Mouse (Mus musculus) urinary bladder, postnatal 25 days (tissue): ENCODE measurements around the gene Smpdl3a.

Experiments used
- DNase-seq: peaks from one replicate; pipeline ENCODE4 v3.0.0; 2022; ENCODE audit warnings: low spot score

The Smpdl3a gene

DNA sequence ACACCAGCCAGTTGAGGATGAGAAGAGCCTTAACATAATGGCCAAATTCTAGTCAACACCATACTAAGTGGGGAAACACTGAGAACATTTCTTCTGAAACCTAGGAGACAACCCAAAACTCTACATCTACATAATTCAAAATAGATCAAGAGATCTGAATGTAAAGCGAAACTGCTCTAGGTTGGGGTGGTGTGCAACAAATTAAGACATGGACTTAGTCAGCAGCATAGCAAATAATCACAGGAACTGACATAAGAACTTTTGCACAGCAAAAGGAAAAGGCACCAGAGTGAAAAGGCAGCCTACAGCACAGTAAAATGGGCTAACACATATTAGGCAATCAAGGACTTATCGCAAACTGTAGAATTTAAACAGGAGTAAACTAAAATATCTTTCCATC, 25.1 kb downstream of the Smpdl3a start:
- no peak for DNase-seq

DNA sequence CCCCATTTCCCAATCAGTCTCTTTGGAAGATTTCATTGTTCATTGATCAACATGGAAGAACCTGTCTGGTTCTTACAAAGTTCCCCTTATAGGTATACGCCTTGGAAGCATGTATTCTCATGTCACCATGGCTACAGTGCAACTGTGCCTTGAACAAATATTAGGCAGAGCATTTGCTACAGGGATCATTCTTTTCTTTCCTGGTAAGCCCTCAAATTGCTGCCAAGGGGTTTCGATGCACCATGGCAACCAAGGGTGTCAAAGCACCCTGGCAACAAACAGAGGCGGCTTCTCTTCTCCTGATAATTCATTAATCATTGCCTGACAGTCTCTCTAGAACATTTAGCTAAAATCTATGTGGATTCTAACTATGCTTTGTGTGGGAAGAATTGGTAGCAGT, 28.3 kb downstream of the Smpdl3a start:
- DNase-seq = no peak

DNA sequence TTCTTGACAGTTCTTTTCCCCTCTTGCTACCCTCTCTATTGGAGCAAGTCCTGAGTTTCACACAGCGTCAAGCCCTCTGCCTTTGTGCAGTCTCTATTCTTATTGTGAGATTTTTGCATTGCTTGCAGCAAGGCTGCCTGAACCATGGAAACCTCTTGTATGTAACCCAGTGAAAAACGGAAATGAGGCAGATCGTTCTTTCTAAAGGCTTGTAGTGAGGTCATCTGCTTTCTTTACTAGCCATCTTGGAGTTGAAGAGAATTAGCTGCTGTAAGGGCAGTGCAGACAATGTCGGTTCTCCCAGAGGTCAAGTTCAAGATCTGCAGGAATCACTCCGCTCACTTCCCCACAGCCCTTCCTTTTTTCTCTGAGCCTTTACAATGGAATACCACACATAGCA, 34.5 kb downstream of the Smpdl3a start:
- DNase-seq = no peak

DNA sequence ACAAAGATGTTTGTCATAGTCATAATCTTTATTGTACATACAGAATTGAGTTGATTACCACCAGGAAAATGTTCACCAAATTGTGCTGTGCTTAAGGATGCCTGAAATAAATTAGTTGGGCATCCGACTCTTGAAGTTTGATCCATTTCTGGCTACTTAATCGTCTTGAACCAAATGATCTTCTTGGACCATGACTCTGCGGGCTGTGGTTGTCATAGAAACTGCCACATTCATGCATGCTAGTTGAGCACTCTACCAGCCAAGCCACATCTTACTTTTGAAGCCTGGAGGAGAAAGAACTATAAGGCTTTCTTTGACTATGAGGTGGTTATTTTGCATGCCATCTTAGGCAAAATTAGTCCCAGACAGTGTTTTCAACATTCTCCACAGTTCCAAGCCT, 35.5 kb downstream of the Smpdl3a start:
- DNase-seq = no peak

DNA sequence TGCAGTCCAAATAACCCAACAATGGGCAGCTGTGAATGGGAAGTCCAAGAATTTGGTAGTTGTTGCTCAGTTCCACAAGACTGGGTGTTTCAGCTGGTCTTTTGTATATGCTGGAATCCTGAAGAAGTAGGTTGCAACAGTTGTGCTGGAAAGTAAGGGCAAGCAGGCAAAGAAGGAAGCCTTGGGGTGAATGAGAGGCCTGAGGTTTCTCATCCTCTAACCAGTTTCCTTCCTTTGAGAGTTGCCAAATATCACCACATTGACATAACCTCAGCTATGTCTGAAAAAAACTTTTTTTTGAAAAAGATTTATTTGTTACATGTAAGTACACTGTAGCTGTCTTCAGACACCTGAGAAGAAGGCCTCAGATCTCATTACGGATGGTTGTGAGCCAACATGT, 41.0 kb downstream of the Smpdl3a start:
- no peak for DNase-seq

DNA sequence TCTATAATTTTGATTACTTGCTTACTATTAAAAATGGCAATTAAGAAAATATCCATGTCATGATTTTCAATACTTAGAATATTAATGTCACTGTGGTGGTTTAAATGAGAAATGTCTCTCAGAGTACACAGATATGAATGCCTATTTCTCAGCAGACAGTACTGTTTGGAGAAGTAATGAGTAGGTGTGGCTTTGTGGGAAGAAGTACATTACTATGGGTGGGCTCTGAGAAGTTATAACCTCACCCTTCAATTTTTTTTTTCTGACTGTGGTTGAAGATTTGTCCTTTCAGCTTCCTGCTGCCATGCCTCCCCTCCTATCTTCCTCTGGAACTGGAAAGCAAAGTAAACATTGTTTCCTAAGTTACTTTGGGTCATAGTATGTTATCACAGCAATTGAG, 41.8 kb downstream of the Smpdl3a start:
- no peak for DNase-seq

DNA sequence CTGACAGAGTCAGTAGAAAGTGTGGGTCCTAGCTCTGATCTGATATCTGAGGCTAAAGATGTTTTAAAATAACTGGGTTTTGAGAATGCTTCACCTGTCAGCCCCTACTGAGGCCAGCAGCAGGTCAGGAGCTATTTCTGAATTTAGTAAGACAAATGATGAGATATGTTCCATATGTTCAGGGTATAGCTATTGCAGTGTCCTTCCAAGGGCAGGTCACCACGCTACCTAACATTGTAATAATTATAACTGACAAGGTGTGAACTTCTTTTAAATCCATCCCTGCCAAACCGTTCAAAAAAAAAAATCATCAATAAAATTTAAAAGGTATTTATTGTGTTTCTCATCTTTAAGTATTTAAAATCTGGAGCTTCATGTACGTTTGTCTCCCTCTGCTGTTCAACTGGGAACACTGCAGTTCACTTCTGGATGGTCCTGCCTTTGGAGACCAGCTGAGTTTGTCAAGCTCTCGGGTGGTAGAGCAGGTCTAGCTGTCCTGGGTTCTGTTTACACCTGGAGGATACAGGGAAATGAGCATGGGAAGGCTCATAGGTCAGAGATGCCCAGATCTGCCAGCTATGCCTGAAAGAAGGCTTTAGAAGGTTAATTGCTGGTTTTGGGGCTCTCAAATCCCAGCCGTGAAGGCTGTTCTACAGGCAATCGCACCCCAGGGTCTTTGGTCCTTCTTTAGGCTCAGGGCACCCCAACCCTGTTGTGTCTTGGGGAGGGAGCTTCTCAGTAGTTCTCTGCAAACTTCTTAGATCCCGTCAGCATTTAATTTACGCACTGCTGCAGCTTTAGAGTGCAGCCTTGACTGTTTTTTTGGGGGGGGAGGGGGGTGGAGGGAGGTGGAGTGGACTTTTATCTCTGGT, 47.7 kb downstream of the Smpdl3a start:
- peak; percentile 17 for DNase-seq

DNA sequence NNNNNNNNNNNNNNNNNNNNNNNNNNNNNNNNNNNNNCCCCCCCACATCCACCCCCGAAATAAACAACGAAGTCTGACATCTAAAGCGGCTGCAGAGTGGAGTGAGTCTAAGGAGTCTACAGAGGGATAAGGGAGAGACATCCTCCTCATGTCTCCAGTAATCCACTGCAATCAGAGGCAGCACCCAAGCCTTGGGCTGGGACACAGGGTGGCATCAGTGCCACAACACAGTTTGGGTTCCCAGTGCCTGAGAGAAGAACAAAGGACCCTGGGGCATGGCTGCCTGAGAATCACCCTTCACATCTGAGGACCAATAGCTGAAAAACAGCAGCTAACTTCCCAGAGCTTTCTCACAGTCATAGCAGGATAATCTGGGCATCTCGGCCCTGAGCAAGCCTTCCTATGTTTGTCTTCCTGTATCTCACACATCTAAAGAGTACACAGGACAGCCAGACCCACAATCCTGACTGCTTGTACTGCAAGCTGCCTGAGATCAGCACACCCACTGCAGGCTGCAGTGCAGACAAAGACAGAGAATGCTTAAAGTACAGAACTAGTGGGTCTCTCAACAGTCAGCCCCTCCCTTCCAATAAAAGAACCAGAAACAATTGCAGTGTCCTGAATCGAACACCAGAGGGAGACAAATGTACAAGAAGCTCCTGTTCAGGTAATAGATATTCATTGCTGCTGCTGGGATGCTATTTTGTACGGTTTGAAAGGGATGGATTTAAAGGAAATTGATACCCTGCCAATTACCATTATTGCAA, 54.0 kb downstream of the Smpdl3a start:
- DNase-seq = no peak
